Mouse (Mus musculus): ENCODE data around the gene Fignl2.

GRCm38 (mm10) chr15:101115511-101116110, 37.2 kb upstream of the Fignl2 start, which contains the start of gene Ankrd33:
- TF ChIP-seq CTCF (IDR thresholded peaks at IDR 0.05; ENCODE audit: low read depth) (no peak), EP300 (IDR thresholded peaks at IDR 0.05; ENCODE audit: low read depth) (no peak)

All from liver, embryonic 14.5 days (tissue).